Mouse (Mus musculus) liver, embryonic 16.5 days (tissue): Measurements from ENCODE around the gene Man2a2. TPM values are rescaled to one million over a fixed set of nuclear protein-coding genes. Genes with fewer than 3 reads are reported as not detected.

ENCODE experiments used
- ATAC-seq: fragments of 200-750 bp; cut with Nextera tagmentation; 2 replicates; pipeline ENCODE4 v1.8.0; 2017; ENCODE audit warnings: low read depth, mild to moderate bottlenecking, moderate number of reproducible peaks, moderate library complexity
- H3K27ac ChIP-seq: fragments of 300-500 bp; sonication (generic); 2 replicates; pipeline ENCODE4 v1.5.1; 2014; ENCODE audit warnings: mild to moderate bottlenecking, low read length
- H3K27me3 ChIP-seq: fragments of 300-500 bp; sonication (generic); 2 replicates; pipeline ENCODE4 v1.6.1; 2014; ENCODE audit warnings: low read depth, low read length, mixed read lengths; ENCODE audit not compliant: control insufficient read depth, insufficient read depth
- H3K36me3 ChIP-seq: fragments of 300-500 bp; sonication (generic); 2 replicates; pipeline ENCODE4 v1.6.1; 2014; ENCODE audit warnings: mild to moderate bottlenecking; ENCODE audit not compliant: control insufficient read depth, insufficient read depth
- H3K4me1 ChIP-seq: fragments of 300-500 bp; sonication (generic); 2 replicates; pipeline ENCODE4 v1.6.1; 2014; ENCODE audit warnings: low read depth, low read length, mixed read lengths; ENCODE audit not compliant: control insufficient read depth
- H3K4me2 ChIP-seq: fragments of 300-500 bp; sonication (generic); 2 replicates; pipeline ENCODE4 v1.6.1; 2014; ENCODE audit warnings: low read depth, low read length, mixed read lengths
- H3K4me3 ChIP-seq: fragments of 300-500 bp; sonication (generic); 2 replicates; pipeline ENCODE4 v1.5.1; 2014; ENCODE audit warnings: low read depth, mild to moderate bottlenecking, low read length
- H3K9ac ChIP-seq: fragments of 300-500 bp; sonication (generic); 2 replicates; pipeline ENCODE4 v1.6.1; 2014; ENCODE audit warnings: low read depth, low read length
- H3K9me3 ChIP-seq: fragments of 300-500 bp; sonication (generic); replicated peaks from 2 replicates; pipeline ENCODE4 v1.6.1; 2016; ENCODE audit warnings: low read length; ENCODE audit not compliant: control insufficient read depth
- WGBS: fragments of 180-500 bp; shearing (Covaris S2); extraction: QIAGEN DNeasy Blood & Tissue Kit; methylation state at CpG from one replicate; pipeline ENCODE4 v1.1.7; 2014; ENCODE audit not compliant: insufficient replicate concordance; 5-methylcytosine and 5-hydroxymethylcytosine counted together
- polyA plus RNA-seq: library from polyadenylated mRNA; unstranded; fragments of >200 nt; fragmentation: Nextera tagmentation; extraction: Ambion mirVana; gene quantifications from 2 replicates; pipeline ENCODE4 v1.2.1, GENCODE M21; 2015

Gene Man2a2
- polyA plus RNA-seq, 1 experiment from 2014 or later, result 3.1 TPM

GRCm38 (mm10) chr7:80392119-80392518, 20.9 kb upstream of the Man2a2 start:
- Histone ChIP-seq H3K27me3 (peaks cover 15% of the 10 kb centered on the region), H3K9ac (no peak overlapping the region), H3K36me3 (peaks cover 16% of the 10 kb centered on the region), H3K27ac (no peak overlapping the region), H3K4me2 (no peak overlapping the region), H3K4me3 (no peak overlapping the region), H3K4me1 (peaks cover 3% of the 10 kb centered on the region), H3K9me3 (no peaks in the 10 kb centered on the region)
- 84% methylated on average over 15 of the region's 15 CpGs for WGBS
- no peak for ATAC-seq

- peaks cover 6% of the 10 kb centered on the region; the same call in 1 of the 2 replicates for H3K36me3 ChIP-seq
- 9% methylated on average over 33 of the region's 33 CpGs for WGBS
- H3K9me3 ChIP-seq, result no peaks in the 10 kb centered on the region
- peak within 1 kb of the TSS; percentile 73 for H3K27ac ChIP-seq
- H3K4me1 ChIP-seq, result peaks cover 7% of the 10 kb centered on the region; the same call in 1 of the 2 replicates
- H3K9ac ChIP-seq, result peak within 1 kb of the TSS; percentile 49
- peak within 1 kb of the TSS; percentile 49 for H3K4me2 ChIP-seq
- peak within 1 kb of the TSS; percentile 54 for H3K4me3 ChIP-seq
- peaks cover 26% of the 10 kb centered on the region for H3K27me3 ChIP-seq
- ATAC-seq, result peak; percentile 59
These were observed 16.7 kb upstream of the Man2a2 start, which contains the start of gene Fes for GRCm38 (mm10) chr7:80387633-80388543. Gene Fes, minus strand, starts transcription at chr7:80387946.

GRCm38 (mm10) chr7:80387033-80387632, 16.0 kb upstream of the Man2a2 start:
- WGBS, result 7% methylated on average over 17 of the region's 17 CpGs
- H3K27me3 ChIP-seq, result peaks cover 26% of the 10 kb centered on the region
- peak overlapping the region; percentile 73 for H3K27ac ChIP-seq
- ATAC-seq, result peak; percentile 24; the same call in 1 of the 2 replicates
- peak overlapping the region; percentile 49 for H3K9ac ChIP-seq
- peak overlapping the region; percentile 49 for H3K4me2 ChIP-seq
- H3K9me3 ChIP-seq, result no peaks in the 10 kb centered on the region
- peaks cover 6% of the 10 kb centered on the region; the same call in 1 of the 2 replicates for H3K36me3 ChIP-seq
- peaks cover 7% of the 10 kb centered on the region; the same call in 1 of the 2 replicates for H3K4me1 ChIP-seq
- H3K4me3 ChIP-seq, result peak overlapping the region; percentile 54

GRCm38 (mm10) chr7:80386235-80386930, 15.2 kb upstream of the Man2a2 start:
- Histone ChIP-seq H3K27ac (peak overlapping the region; percentile 73), H3K4me2 (peak overlapping the region; percentile 49), H3K9me3 (no peaks in the 10 kb centered on the region), H3K36me3 (peaks cover 3% of the 10 kb centered on the region; the same call in 1 of the 2 replicates), H3K27me3 (peaks cover 26% of the 10 kb centered on the region), H3K4me3 (peak overlapping the region; percentile 54), H3K9ac (no peak overlapping the region; the same call in 1 of the 2 replicates), H3K4me1 (peaks cover 7% of the 10 kb centered on the region; the same call in 1 of the 2 replicates)
- ATAC-seq, result peak; percentile 66
- WGBS, result 5% methylated on average over 18 of the region's 18 CpGs

- Histone ChIP-seq H3K27me3 (peaks cover 18% of the 10 kb centered on the region), H3K4me3 (no peak overlapping the region), H3K9me3 (no peaks in the 10 kb centered on the region), H3K9ac (no peak overlapping the region), H3K4me1 (peaks cover 7% of the 10 kb centered on the region; the same call in 1 of the 2 replicates), H3K4me2 (no peak overlapping the region), H3K27ac (no peak overlapping the region), H3K36me3 (no peaks in the 10 kb centered on the region; the same call in 1 of the 2 replicates)
- ATAC-seq, result no peak
- 68% methylated on average over 11 of the region's 11 CpGs for WGBS
These were observed 11.7 kb upstream of the Man2a2 start for GRCm38 (mm10) chr7:80382919-80383318.

GRCm38 (mm10) chr7:80379531-80379930, 8.4 kb upstream of the Man2a2 start:
- Histone ChIP-seq H3K9me3 (no peaks in the 10 kb centered on the region), H3K4me3 (no peak overlapping the region), H3K27me3 (no peaks in the 10 kb centered on the region), H3K4me2 (no peak overlapping the region), H3K4me1 (no peaks in the 10 kb centered on the region; the same call in 1 of the 2 replicates), H3K9ac (no peak overlapping the region), H3K36me3 (no peaks in the 10 kb centered on the region; the same call in 1 of the 2 replicates), H3K27ac (no peak overlapping the region)
- WGBS, result 57% methylated on average over 13 of the region's 13 CpGs
- no peak for ATAC-seq

GRCm38 (mm10) chr7:80377471-80377870, 6.3 kb upstream of the Man2a2 start:
- no peaks in the 10 kb centered on the region for H3K36me3 ChIP-seq
- no peak for ATAC-seq
- no peak overlapping the region for H3K4me2 ChIP-seq
- H3K9ac ChIP-seq, result no peak overlapping the region
- no peaks in the 10 kb centered on the region for H3K27me3 ChIP-seq
- no peaks in the 10 kb centered on the region for H3K9me3 ChIP-seq
- WGBS, result 36% methylated on average over 6 of the region's 6 CpGs
- no peak overlapping the region for H3K4me3 ChIP-seq
- H3K4me1 ChIP-seq, result no peaks in the 10 kb centered on the region; the same call in 1 of the 2 replicates
- no peak overlapping the region for H3K27ac ChIP-seq

- 67% methylated on average over 10 of the region's 10 CpGs for WGBS
- H3K4me1 ChIP-seq, result no peaks in the 10 kb centered on the region; the same call in none of the 2 replicates
- H3K27me3 ChIP-seq, result peaks cover 10% of the 10 kb centered on the region
- no peak overlapping the region for H3K27ac ChIP-seq
- no peak overlapping the region for H3K9ac ChIP-seq
- no peak overlapping the region for H3K4me2 ChIP-seq
- H3K36me3 ChIP-seq, result no peaks in the 10 kb centered on the region
- ATAC-seq, result no peak
- no peak overlapping the region for H3K4me3 ChIP-seq
- H3K9me3 ChIP-seq, result no peaks in the 10 kb centered on the region
These were observed 5.0 kb upstream of the Man2a2 start for GRCm38 (mm10) chr7:80376192-80376591.
